Mouse (Mus musculus) heart, adult 11 months (tissue): ENCODE measurements around the gene Adig.

ENCODE experiments used
- DNase-seq: peaks from one replicate; pipeline ENCODE4 v3.0.0; 2022

Gene Adig

DNA sequence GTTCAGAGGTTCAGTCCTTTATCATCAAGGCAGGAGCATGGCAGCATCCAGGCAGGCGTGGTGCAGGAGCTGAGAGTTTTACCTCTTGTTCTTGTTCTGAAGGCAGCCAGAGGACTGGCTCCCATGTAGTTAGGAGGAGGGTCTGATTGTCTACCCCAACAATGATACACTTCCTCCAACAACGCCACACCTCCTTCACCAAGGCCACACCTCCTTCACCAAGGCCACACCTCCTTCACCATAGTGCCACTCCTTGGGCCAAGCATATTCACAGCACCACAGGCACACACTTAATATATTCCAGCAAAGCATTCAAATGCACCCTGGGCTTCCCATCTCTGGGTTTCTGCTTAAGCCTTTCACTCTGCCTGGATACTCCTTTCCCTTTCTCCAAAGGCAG, 42.9 kb downstream of the Adig start:
- no peak for DNase-seq

DNA sequence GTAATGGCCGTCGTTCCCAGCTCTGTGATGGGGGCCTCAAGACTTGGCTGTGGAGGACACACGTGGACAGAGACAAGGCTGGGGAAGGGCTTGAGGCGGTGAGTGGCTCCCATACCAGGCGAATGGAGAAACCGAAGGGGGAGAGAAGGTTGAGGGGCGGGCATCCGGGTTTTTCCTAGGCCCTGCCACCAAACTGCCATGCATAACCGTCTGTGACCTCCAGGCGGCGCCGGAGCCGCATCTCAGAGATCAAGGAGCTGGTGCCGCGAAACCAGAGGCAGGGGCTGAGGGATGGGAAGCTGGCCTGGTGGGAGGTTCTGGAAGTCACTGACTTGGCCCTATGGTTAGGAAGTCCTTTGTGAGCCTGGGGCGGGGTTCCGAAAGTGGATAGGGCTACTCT, 44.3 kb downstream of the Adig start:
- DNase-seq: peak; percentile 93

DNA sequence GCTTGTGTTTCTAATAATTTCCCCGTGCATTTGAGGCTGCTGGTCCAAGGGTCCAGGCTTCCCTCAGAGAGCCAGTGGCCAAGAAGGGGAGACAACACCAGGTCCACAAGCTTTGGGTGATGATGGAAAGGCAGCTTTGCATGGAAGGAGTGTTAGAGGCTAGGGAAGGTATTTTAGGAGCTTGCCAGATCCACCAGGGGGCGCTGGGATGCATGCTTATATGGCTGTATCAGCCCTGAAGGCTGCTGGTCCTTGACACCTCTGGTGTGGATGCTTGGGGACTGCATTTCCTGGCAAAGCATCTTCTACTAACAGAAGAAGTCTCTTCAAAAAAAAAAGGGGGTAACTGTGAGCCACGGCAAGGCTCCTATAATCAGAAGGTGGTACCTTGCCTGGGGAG, 47.7 kb downstream of the Adig start:
- DNase-seq: peak; percentile 95

DNA sequence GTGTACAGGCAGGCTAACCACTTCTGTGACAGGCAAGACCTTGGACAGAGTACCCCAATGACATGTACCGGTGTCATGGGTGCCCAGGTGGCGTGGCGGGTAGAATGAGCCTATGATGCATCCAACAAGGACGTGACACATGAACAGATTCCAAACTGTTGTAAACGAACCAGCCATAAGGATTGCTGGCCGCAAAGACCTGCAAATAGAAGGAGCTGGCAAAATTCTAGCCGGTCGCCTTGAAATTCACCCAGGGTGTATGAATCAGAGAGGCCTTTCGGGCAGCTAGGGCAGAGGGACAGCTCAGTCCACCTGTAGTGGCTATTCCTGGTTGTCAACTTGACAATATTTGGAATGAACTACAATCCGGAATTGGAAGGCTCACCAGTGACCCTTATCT, 52.0 kb downstream of the Adig start:
- DNase-seq: no peak

DNA sequence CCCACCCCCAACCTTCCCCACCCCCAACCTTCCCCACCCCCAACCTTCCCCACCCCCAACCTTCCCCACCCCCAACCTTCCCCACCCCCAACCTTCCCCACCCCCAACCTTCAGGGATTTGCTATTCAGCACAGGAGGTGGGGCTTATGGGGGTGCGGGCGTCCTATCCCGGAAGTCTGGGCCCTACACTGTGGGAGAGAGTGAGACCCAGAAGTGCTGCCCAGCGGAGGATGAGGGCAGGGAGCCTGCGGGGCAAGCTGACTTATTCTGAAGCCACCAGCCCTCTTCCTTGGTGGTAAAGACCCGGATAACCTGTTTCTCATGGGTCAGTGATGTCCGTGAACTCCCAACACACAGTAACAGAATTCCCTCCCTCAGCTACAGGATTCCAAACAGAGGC, 52.8 kb downstream of the Adig start:
- peak; percentile 97 for DNase-seq

DNA sequence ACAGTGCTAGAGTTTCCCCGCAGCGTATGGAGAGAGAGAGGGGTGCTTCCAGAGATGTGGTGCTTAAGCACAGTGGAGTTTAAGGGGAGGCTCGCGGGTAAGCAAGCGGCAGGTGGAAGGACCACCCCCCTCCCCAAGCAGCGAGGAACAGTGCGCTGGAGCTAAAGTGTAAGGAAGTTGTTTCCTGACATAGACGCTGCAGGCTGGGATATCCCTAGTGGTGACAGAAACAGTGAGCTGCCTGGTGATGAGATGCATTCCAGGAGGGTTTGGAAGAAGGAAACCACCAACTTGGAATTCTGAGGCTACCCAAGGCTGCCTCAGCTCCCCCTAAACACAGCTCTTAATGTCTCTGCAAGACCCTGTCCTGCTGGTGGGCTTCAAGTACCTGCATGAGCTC, 53.4 kb downstream of the Adig start:
- DNase-seq: no peak

DNA sequence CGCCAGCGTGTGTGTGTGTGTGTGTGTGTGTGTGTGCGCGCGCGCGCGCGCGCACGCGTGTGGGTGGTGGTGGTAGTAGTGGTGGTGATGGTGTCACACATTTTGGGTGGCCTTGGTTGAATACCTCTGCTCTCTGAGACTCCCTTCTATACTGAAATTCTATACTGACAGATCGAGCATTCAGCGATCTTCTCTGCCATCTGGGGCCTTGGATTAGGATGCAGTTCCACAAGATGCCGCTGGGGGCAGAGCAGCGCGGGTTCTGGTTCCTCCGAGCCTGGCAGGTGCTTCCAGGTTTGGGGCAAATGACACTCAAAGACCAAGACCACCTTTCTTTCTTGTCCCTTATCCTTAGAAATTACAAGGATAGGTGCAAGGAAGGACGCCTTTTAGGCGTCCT, 53.8 kb downstream of the Adig start:
- DNase-seq: peak; percentile 91

DNA sequence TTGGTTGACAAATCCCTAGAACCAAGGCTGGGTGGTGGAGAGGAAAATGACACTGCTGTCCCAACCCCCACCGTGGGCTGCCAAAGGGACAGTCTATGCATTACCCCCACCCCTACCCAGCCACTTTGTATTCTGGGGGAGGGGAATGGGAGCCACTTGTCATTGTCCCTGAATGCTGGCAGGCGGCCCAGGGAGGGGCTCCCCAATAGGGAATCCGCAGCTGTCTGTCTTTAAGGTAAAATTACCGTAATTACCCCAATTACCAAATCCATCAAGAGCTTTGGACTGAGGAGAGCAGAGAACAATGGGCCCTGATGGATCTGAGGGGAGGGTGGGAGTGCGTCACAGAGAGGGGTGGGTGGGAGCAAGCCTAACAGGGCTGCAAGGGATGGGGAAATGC, 54.3 kb downstream of the Adig start:
- DNase-seq: no peak
